Mouse (Mus musculus) ovary, postnatal 14 days (tissue): Measurements from ENCODE around the gene Slc9a1.
A peak's percentile ranks its signal among the peaks of the same experiment; 100 is the strongest.

Experiments
- DNase-seq: peaks from one replicate; pipeline ENCODE4 v3.0.0; 2022; ENCODE audit warnings: low spot score

The Slc9a1 gene

GRCm38 (mm10) chr4:133403611-133404228, 34.2 kb downstream of the Slc9a1 start:
- no peak for DNase-seq

GRCm38 (mm10) chr4:133404256-133404655, 34.8 kb downstream of the Slc9a1 start:
- DNase-seq = no peak

- DNase-seq = no peak
These were observed 37.0 kb downstream of the Slc9a1 start for GRCm38 (mm10) chr4:133406313-133407056.

GRCm38 (mm10) chr4:133407114-133407787, 37.7 kb downstream of the Slc9a1 start:
- no peak for DNase-seq

- no peak for DNase-seq
These were observed 38.5 kb downstream of the Slc9a1 start for GRCm38 (mm10) chr4:133408006-133408405.

- no peak for DNase-seq
These were observed 41.5 kb downstream of the Slc9a1 start for GRCm38 (mm10) chr4:133410994-133411393.

- no peak for DNase-seq
These were observed 42.6 kb downstream of the Slc9a1 start for GRCm38 (mm10) chr4:133412096-133412495.

- no peak for DNase-seq
These were observed 43.4 kb downstream of the Slc9a1 start for GRCm38 (mm10) chr4:133412575-133413540.

- no peak for DNase-seq
These were observed 44.1 kb downstream of the Slc9a1 start for GRCm38 (mm10) chr4:133413617-133414016.

GRCm38 (mm10) chr4:133414920-133415319, 45.4 kb downstream of the Slc9a1 start:
- DNase-seq = no peak

GRCm38 (mm10) chr4:133419312-133420004, 50.0 kb downstream of the Slc9a1 start:
- peak; percentile 70 for DNase-seq

GRCm38 (mm10) chr4:133421989-133422388, 52.5 kb downstream of the Slc9a1 start:
- DNase-seq = no peak

GRCm38 (mm10) chr4:133422601-133423000, 53.1 kb downstream of the Slc9a1 start:
- DNase-seq = no peak

- peak; percentile 56 for DNase-seq
These were observed 53.6 kb downstream of the Slc9a1 start for GRCm38 (mm10) chr4:133423108-133423507.

GRCm38 (mm10) chr4:133423691-133424090, 54.2 kb downstream of the Slc9a1 start:
- no peak for DNase-seq

- DNase-seq = peak; percentile 63
These were observed 54.6 kb downstream of the Slc9a1 start for GRCm38 (mm10) chr4:133424100-133424499.

GRCm38 (mm10) chr4:133426141-133426540, 56.6 kb downstream of the Slc9a1 start:
- DNase-seq = no peak

GRCm38 (mm10) chr4:133431508-133431907, 62.0 kb downstream of the Slc9a1 start:
- DNase-seq = no peak

GRCm38 (mm10) chr4:133432560-133433171, 63.2 kb downstream of the Slc9a1 start:
- no peak for DNase-seq

- no peak for DNase-seq
These were observed 66.4 kb downstream of the Slc9a1 start for GRCm38 (mm10) chr4:133435921-133436320.
